Mouse (Mus musculus) forebrain, embryonic 11.5 days (tissue): ENCODE measurements around the gene Sdc1. TPM values are rescaled to one million over a fixed set of nuclear protein-coding genes. Genes with fewer than 3 reads are reported as not detected.

Source experiments
- polyA plus RNA-seq: library from polyadenylated mRNA; unstranded; fragments of >200 nt; fragmentation: Nextera tagmentation; extraction: Ambion mirVana; gene quantifications from 2 replicates; pipeline ENCODE4 v1.2.1, GENCODE M21; 2014

Sdc1 gene
- polyA plus RNA-seq, 1 experiment from 2014 or later, result 86.8 TPM

Other genes with a start within 250 kb of the Sdc1 start
- gene Slc7a15, start 172.3 kb upstream of the Sdc1 start, polyA plus RNA-seq, result not detected in 2 replicates
- gene Pum2, start 97.2 kb upstream of the Sdc1 start, polyA plus RNA-seq, result 101 and 106 TPM in 2 replicates
- 196 and 197 TPM in 2 replicates for gene Laptm4a, start 150.3 kb downstream of the Sdc1 start, polyA plus RNA-seq
- 1.8 and 2.0 TPM in 2 replicates for gene Matn3, start 176.6 kb downstream of the Sdc1 start, polyA plus RNA-seq
- 26.3 and 28.0 TPM in 2 replicates for gene Wdr35, start 202.6 kb downstream of the Sdc1 start, polyA plus RNA-seq